Mouse (Mus musculus) bone marrow macrophage, adult 2 months (primary cell): ENCODE data around the gene Prkcb.

ENCODE experiments used
- CTCF ChIP-seq: IDR thresholded peaks from 2 replicates; pipeline ENCODE4 v1.5.1; 2012; ENCODE audit warnings: low read depth, mild to moderate bottlenecking, low read length, moderate library complexity
- POLR2A ChIP-seq: IDR thresholded peaks from 2 replicates; pipeline ENCODE4 v1.6.1; 2012; ENCODE audit warnings: mild to moderate bottlenecking, low read depth, low read length, borderline replicate concordance

- TF ChIP-seq POLR2A, result no peak
- TF ChIP-seq CTCF, result no peak
Observed at GRCm38 (mm10) chr7:122380336-122381130, 92.0 kb downstream of the Prkcb start.
